Mouse (Mus musculus): ENCODE data around the gene Sebox. TPM values are rescaled to one million over a fixed set of nuclear protein-coding genes. Genes with fewer than 3 reads are reported as not detected.

Sebox gene
- polyA plus RNA-seq, 1 experiment from 2014 or later: 0.16 TPM

DNA sequence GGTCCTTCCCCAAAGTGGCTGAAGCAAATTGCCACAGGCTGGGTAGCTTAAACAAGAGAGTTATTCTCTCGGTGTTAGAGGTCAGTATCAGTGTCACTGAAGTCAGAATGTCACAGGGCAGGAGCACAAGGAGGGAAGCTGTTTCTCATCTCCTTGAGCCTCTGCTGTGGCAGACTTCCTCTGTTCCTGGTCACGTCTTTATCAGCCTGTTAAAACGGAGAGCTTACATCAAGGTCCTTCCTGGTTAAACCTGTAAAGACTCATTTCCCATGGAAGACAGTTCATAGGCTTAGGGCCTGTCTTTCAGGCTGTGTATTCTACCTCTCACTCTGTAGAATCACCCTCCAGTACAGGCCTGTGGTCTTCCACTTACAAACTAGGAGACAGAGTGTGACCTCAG lies 35.3 kb upstream of the Sebox start:
- Histone ChIP-seq H3K4me1 (ENCODE audit: insufficient read depth) (peaks cover 25% of the 10 kb centered on the region), H3K27ac (ENCODE audit: low read depth) (no peak overlapping the region), H3K4me2 (ENCODE audit: low read depth, low read length) (no peak overlapping the region), H3K9me3 (ENCODE audit: low read length) (no peaks in the 10 kb centered on the region), H3K9ac (replicated peaks) (no peak overlapping the region), H3K36me3 (replicated peaks; ENCODE audit: insufficient read depth, low read length) (no peaks in the 10 kb centered on the region), H3K27me3 (ENCODE audit: insufficient read depth, low read length) (no peaks in the 10 kb centered on the region), H3K4me3 (ENCODE audit: low read depth, low read length) (no peak overlapping the region)
- TF ChIP-seq CTCF (IDR thresholded peaks at IDR 0.05; ENCODE audit: low read depth): no peak
- no peak for TF ChIP-seq EP300 (IDR thresholded peaks at IDR 0.05; ENCODE audit: low read depth)
- DNase-seq: no peak
- WGBS (ENCODE audit: insufficient replicate concordance): 32% methylated on average over 3 of the region's 3 CpGs
- no peak for ATAC-seq

DNA sequence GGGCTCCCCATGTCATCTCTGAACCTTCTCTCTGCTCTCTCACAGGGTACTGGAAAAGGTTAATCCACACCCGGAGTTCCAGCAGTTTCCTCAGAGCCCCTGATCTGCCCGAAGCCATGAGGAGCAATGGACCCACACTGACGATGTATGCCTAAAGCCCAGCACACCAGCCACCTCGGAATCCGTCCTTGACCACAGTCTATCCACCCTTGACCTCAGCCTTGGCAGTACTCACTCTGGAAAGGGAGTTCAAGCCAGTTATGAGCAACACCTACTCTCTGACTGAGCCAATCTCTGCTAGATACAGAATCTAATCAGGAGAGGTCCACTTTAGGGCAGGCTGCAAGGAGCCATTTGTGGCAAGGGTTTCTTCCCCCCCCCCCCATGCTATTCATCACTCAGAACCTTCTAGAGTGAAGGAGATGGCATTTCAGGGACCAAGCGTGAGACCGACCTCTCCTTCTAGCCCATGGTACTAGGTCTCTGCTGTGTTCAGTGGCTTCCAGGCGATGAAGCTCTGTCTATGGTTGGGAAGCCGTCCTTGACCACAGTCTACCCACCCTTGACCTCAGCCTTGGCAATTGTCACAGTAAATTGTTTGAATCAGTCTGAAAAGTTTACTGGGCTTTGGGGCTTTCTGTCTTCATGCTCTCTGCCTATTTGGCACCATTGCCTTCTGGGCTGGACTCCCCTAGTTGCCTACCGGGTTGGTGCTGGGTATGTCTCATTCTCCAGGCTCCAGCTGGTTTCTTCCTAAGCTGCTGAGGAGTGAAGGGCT lies 31.7 kb upstream of the Sebox start:
- H3K36me3 ChIP-seq (replicated peaks; ENCODE audit: insufficient read depth, low read length): no peaks in the 10 kb centered on the region
- peaks cover 7% of the 10 kb centered on the region for H3K4me1 ChIP-seq (ENCODE audit: insufficient read depth)
- no peak overlapping the region for H3K27ac ChIP-seq (ENCODE audit: low read depth)
- TF ChIP-seq EP300 (IDR thresholded peaks at IDR 0.05; ENCODE audit: low read depth) (no peak), CTCF (IDR thresholded peaks at IDR 0.05; ENCODE audit: low read depth) (no peak)
- no peak overlapping the region for H3K4me2 ChIP-seq (ENCODE audit: low read depth, low read length)
- 78% methylated on average over 10 of the region's 10 CpGs for WGBS (ENCODE audit: insufficient replicate concordance)
- H3K9ac ChIP-seq (replicated peaks): no peak overlapping the region
- H3K9me3 ChIP-seq (ENCODE audit: low read length): no peaks in the 10 kb centered on the region
- DNase-seq (no peak), ATAC-seq (no peak)
- H3K27me3 ChIP-seq (ENCODE audit: insufficient read depth, low read length): no peaks in the 10 kb centered on the region
- H3K4me3 ChIP-seq (ENCODE audit: low read depth, low read length): no peak overlapping the region

GRCm38 (mm10) chr11:78475289-78475688 lies 28.0 kb upstream of the Sebox start:
- ATAC-seq: no peak
- H3K36me3 ChIP-seq (replicated peaks; ENCODE audit: insufficient read depth, low read length): no peaks in the 10 kb centered on the region

GRCm38 (mm10) chr11:78483639-78484038 lies 19.6 kb upstream of the Sebox start:
- no peak for ATAC-seq
- 38% methylated on average over 7 of the region's 7 CpGs for WGBS (ENCODE audit: insufficient replicate concordance)
- Histone ChIP-seq H3K27me3 (ENCODE audit: insufficient read depth, low read length) (peaks cover 20% of the 10 kb centered on the region), H3K4me3 (ENCODE audit: low read depth, low read length) (no peak overlapping the region), H3K4me1 (ENCODE audit: insufficient read depth) (no peaks in the 10 kb centered on the region), H3K9me3 (ENCODE audit: low read length) (no peaks in the 10 kb centered on the region), H3K9ac (replicated peaks) (no peak overlapping the region), H3K4me2 (ENCODE audit: low read depth, low read length) (no peak overlapping the region), H3K27ac (ENCODE audit: low read depth) (no peak overlapping the region), H3K36me3 (replicated peaks; ENCODE audit: insufficient read depth, low read length) (no peaks in the 10 kb centered on the region)
- TF ChIP-seq CTCF (IDR thresholded peaks at IDR 0.05; ENCODE audit: low read depth) (no peak), EP300 (IDR thresholded peaks at IDR 0.05; ENCODE audit: low read depth) (no peak)
- DNase-seq: no peak

More at GRCm38 (mm10) chr11:78475289-78475688, 28.0 kb upstream of the Sebox start:
- Histone ChIP-seq H3K9me3 (ENCODE audit: low read length) (no peaks in the 10 kb centered on the region), H3K27ac (ENCODE audit: low read depth) (no peak overlapping the region), H3K4me1 (ENCODE audit: insufficient read depth) (no peaks in the 10 kb centered on the region), H3K4me2 (ENCODE audit: low read depth, low read length) (no peak overlapping the region), H3K4me3 (ENCODE audit: low read depth, low read length) (no peak overlapping the region), H3K27me3 (ENCODE audit: insufficient read depth, low read length) (no peaks in the 10 kb centered on the region), H3K9ac (replicated peaks) (no peak overlapping the region)
- 37% methylated on average over 3 of the region's 3 CpGs for WGBS (ENCODE audit: insufficient replicate concordance)
- TF ChIP-seq CTCF (IDR thresholded peaks at IDR 0.05; ENCODE audit: low read depth) (no peak), EP300 (IDR thresholded peaks at IDR 0.05; ENCODE audit: low read depth) (no peak)
- no peak for DNase-seq

GRCm38 (mm10) chr11:78488168-78488567 lies 15.1 kb upstream of the Sebox start:
- Histone ChIP-seq H3K9ac (replicated peaks) (no peak overlapping the region), H3K4me2 (ENCODE audit: low read depth, low read length) (no peak overlapping the region), H3K4me1 (ENCODE audit: insufficient read depth) (no peaks in the 10 kb centered on the region), H3K27ac (ENCODE audit: low read depth) (no peak overlapping the region), H3K4me3 (ENCODE audit: low read depth, low read length) (no peak overlapping the region), H3K9me3 (ENCODE audit: low read length) (no peaks in the 10 kb centered on the region), H3K27me3 (ENCODE audit: insufficient read depth, low read length) (peaks cover 52% of the 10 kb centered on the region), H3K36me3 (replicated peaks; ENCODE audit: insufficient read depth, low read length) (no peaks in the 10 kb centered on the region)
- WGBS (ENCODE audit: insufficient replicate concordance): under 1% methylated on average over 8 of the region's 8 CpGs
- no peak for TF ChIP-seq EP300 (IDR thresholded peaks at IDR 0.05; ENCODE audit: low read depth)
- TF ChIP-seq CTCF (IDR thresholded peaks at IDR 0.05; ENCODE audit: low read depth): peak; percentile 90
- ATAC-seq (peak; percentile 17; the same call in 1 of the 2 replicates), DNase-seq (peak; percentile 81)

GRCm38 (mm10) chr11:78490781-78491241 lies 12.4 kb upstream of the Sebox start:
- Histone ChIP-seq H3K27me3 (ENCODE audit: insufficient read depth, low read length) (peaks cover 60% of the 10 kb centered on the region), H3K9me3 (ENCODE audit: low read length) (no peaks in the 10 kb centered on the region), H3K4me3 (ENCODE audit: low read depth, low read length) (peak overlapping the region; percentile 24; the same call in 1 of the 2 replicates)

More at GRCm38 (mm10) chr11:78490781-78491241, 12.4 kb upstream of the Sebox start:
- TF ChIP-seq EP300 (IDR thresholded peaks at IDR 0.05; ENCODE audit: low read depth) (no peak), CTCF (IDR thresholded peaks at IDR 0.05; ENCODE audit: low read depth) (peak; percentile 43)
- Histone ChIP-seq H3K36me3 (replicated peaks; ENCODE audit: insufficient read depth, low read length) (no peaks in the 10 kb centered on the region), H3K4me1 (ENCODE audit: insufficient read depth) (no peaks in the 10 kb centered on the region), H3K4me2 (ENCODE audit: low read depth, low read length) (peak overlapping the region; percentile 48), H3K9ac (replicated peaks) (no peak overlapping the region), H3K27ac (ENCODE audit: low read depth) (no peak overlapping the region)
- peak; percentile 36 for DNase-seq
- peak; percentile 33; the same call in 1 of the 2 replicates for ATAC-seq
- whole genome bisulfite sequencing (ENCODE audit: insufficient replicate concordance): 10% methylated on average over 41 of the region's 48 CpGs

Measured in liver, postnatal 0 days (tissue).